Mouse (Mus musculus): ENCODE measurements at regions not wholly inside any gene's neighbourhood (a gene's known extent, or its start where the extent isn't known, plus 50 kb on each side); places are given as distances from the start of the nearest gene placed in this dataset.

DNA sequence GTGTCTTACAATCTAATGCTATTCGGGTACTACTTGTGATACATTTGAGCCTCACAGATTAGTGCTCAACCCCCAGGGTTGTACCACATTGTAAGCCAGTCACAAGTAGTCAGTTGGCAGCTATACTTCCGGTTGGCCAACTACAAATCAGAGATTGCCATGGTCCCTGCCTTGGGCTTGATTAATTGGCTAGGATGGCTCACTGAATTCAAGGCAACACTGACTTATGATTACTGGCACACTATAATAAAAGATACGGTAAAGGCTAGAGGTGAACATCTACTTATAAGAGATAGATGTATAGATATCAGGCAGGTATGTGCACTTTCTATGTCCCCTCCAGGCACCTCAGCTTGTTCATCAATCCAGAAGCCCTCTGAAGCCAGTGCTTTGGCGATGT is 325.4 kb upstream of the Pard3b start:
- TF ChIP-seq CTCF (IDR thresholded peaks at IDR 0.05) (no peak), POLR2A (IDR thresholded peaks at IDR 0.05; ENCODE audit: insufficient read depth, low read depth, low read length) (no peak)

Measured in heart, adult 2 months (tissue).